Mouse (Mus musculus) layer of hippocampus, adult 11-12 months (tissue): Measurements from ENCODE around the gene 4933430I17Rik.
"Not testable (repeated sequence)": the region's sequence is repeated elsewhere in the genome, so short reads cannot be mapped to it uniquely, and the experiment has no call there.

Experiments used
- DNase-seq: peaks from one replicate; pipeline ENCODE4 v3.0.0; 2022; ENCODE audit warnings: low spot score

Gene 4933430I17Rik

GRCm38 (mm10) chr4:62524651-62525488 lies at the start of gene 4933430I17Rik, which contains the start of gene Pole3:
4933430I17Rik (plus strand) TSS chr4:62525369.
Pole3 (minus strand) TSS chr4:62525068.
- peak; percentile 96 for DNase-seq

GRCm38 (mm10) chr4:62475793-62476192 lies 49.4 kb upstream of the 4933430I17Rik start:
- no peak for DNase-seq

GRCm38 (mm10) chr4:62477542-62478244 lies 47.5 kb upstream of the 4933430I17Rik start:
- DNase-seq = no peak

- DNase-seq = not testable (repeated sequence)
Observed at GRCm38 (mm10) chr4:62479593-62479936, 45.6 kb upstream of the 4933430I17Rik start.

GRCm38 (mm10) chr4:62479937-62480708 lies 45.0 kb upstream of the 4933430I17Rik start, which contains the start of gene Bspry:
Bspry (plus strand) TSS chr4:62480053.
- DNase-seq = no peak

- DNase-seq = no peak
Observed at GRCm38 (mm10) chr4:62480709-62481605, 44.2 kb upstream of the 4933430I17Rik start.

GRCm38 (mm10) chr4:62484928-62485327 lies 40.2 kb upstream of the 4933430I17Rik start:
- DNase-seq = no peak

- DNase-seq = no peak
Observed at GRCm38 (mm10) chr4:62485450-62486161, 39.6 kb upstream of the 4933430I17Rik start.

- no peak for DNase-seq
Observed at GRCm38 (mm10) chr4:62486162-62486696, 38.9 kb upstream of the 4933430I17Rik start.

- DNase-seq = no peak
Observed at GRCm38 (mm10) chr4:62487172-62487571, 38.0 kb upstream of the 4933430I17Rik start.

GRCm38 (mm10) chr4:62487914-62488313 lies 37.3 kb upstream of the 4933430I17Rik start:
- no peak for DNase-seq

- no peak for DNase-seq
Observed at GRCm38 (mm10) chr4:62492682-62493081, 32.5 kb upstream of the 4933430I17Rik start.

- DNase-seq = no peak
Observed at GRCm38 (mm10) chr4:62494230-62494629, 30.9 kb upstream of the 4933430I17Rik start.

GRCm38 (mm10) chr4:62495946-62496345 lies 29.2 kb upstream of the 4933430I17Rik start:
- no peak for DNase-seq

- peak; percentile 52 for DNase-seq
Observed at GRCm38 (mm10) chr4:62496815-62497214, 28.4 kb upstream of the 4933430I17Rik start.

- DNase-seq = no peak
Observed at GRCm38 (mm10) chr4:62500799-62501198, 24.4 kb upstream of the 4933430I17Rik start.

GRCm38 (mm10) chr4:62501534-62501933 lies 23.6 kb upstream of the 4933430I17Rik start:
- DNase-seq = no peak

- DNase-seq = peak; percentile 91
Observed at GRCm38 (mm10) chr4:62501964-62502732, 23.0 kb upstream of the 4933430I17Rik start.

- DNase-seq = no peak
Observed at GRCm38 (mm10) chr4:62502969-62503368, 22.2 kb upstream of the 4933430I17Rik start.
